Mouse (Mus musculus) skeletal muscle tissue, adult 2 months (tissue): ENCODE data around the gene Riox2.

Source experiments
- DNase-seq: peaks from one replicate; pipeline ENCODE4 v3.0.0-alpha.2; 2012; ENCODE audit warnings: low read depth, low spot score

Riox2 gene

GRCm38 (mm10) chr16:59517447-59518219 lies 46.1 kb downstream of the Riox2 start:
- DNase-seq: no peak

GRCm38 (mm10) chr16:59521752-59522423 lies 50.3 kb downstream of the Riox2 start:
- DNase-seq: no peak

- no peak for DNase-seq
Observed at GRCm38 (mm10) chr16:59526939-59527338, 55.4 kb downstream of the Riox2 start.

GRCm38 (mm10) chr16:59529570-59529969 lies 58.0 kb downstream of the Riox2 start:
- DNase-seq: no peak

GRCm38 (mm10) chr16:59531243-59531642 lies 59.7 kb downstream of the Riox2 start:
- DNase-seq: no peak

- no peak for DNase-seq
Observed at GRCm38 (mm10) chr16:59532561-59532960, 61.0 kb downstream of the Riox2 start.

GRCm38 (mm10) chr16:59534349-59534748 lies 62.8 kb downstream of the Riox2 start:
- peak; percentile 71 for DNase-seq

GRCm38 (mm10) chr16:59535673-59536072 lies 64.1 kb downstream of the Riox2 start:
- no peak for DNase-seq

GRCm38 (mm10) chr16:59540944-59541343 lies 69.4 kb downstream of the Riox2 start:
- DNase-seq: no peak

- no peak for DNase-seq
Observed at GRCm38 (mm10) chr16:59541382-59541781, 69.8 kb downstream of the Riox2 start.
